ENCODE assay signal across 16 mouse cellular contexts in the genomic region with DNA sequence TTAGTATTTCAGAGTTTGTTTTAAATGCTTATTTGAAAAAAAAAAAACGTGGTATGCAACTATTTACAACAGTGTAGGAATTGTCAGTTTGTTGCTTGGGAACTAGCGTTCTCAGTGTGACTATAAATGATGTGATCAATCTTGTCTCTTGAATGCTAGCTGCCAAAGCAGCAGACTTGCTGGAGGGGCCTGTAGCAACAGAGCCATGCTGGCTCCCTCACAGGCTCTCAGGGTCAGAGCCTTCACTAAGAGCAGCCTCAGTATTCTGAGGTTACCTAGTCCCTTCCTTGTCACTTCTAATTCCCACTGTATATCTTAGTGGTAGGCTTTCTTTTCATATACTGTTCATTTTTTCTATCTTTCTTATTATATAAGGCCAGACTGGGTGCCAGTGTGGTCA.
"Had no signal": no experiment of that assay in that cellular context is flagged by ENCODE, and none has a peak within 500 bp of the region (broad histone marks: within the 10 kb centered on the region; RNA-seq: fewer than 3 reads in every experiment).

No protein-coding gene starts in this region.

- H3K9ac ChIP-seq: limb, embryonic 12.5 days; liver, embryonic 13.5 days; liver, postnatal 0 days; lung, embryonic 15.5 days; midbrain, embryonic 12.5 days; stomach, embryonic 15.5 days had no signal

- H3K4me1 ChIP-seq: limb, embryonic 12.5 days; liver, embryonic 13.5 days; lung, embryonic 15.5 days; midbrain, embryonic 12.5 days; stomach, embryonic 15.5 days had no signal

- DNase-seq: kidney, adult 8-10 months; kidney, postnatal 25 days; liver; liver, embryonic 13.5 days; liver, postnatal 0 days; lung, postnatal 14 days; right cerebral cortex, postnatal 14 days; thymus, postnatal 36 days had no signal

- H3K27me3 ChIP-seq: limb, embryonic 12.5 days; liver, embryonic 13.5 days; lung, embryonic 15.5 days; megakaryocyte, embryonic 14.5 days; midbrain, embryonic 12.5 days; stomach, embryonic 15.5 days had no signal

- ATAC-seq: intestine, postnatal 0 days; liver, postnatal 0 days had no signal

- H3K27ac ChIP-seq: limb, embryonic 12.5 days; liver, embryonic 13.5 days; lung, embryonic 15.5 days; macrophage; midbrain, embryonic 12.5 days; stomach, embryonic 15.5 days had no signal

- H3K36me3 ChIP-seq: liver, embryonic 13.5 days had no signal

- H3K9me3 ChIP-seq: limb, embryonic 12.5 days; liver, embryonic 13.5 days; lung, embryonic 15.5 days; megakaryocyte, embryonic 14.5 days; midbrain, embryonic 12.5 days; stomach, embryonic 15.5 days had no signal

- H3K4me3 ChIP-seq: limb, embryonic 12.5 days; liver, embryonic 13.5 days; lung, embryonic 15.5 days; megakaryocyte, embryonic 14.5 days; midbrain, embryonic 12.5 days; myocyte; stomach, embryonic 15.5 days had no signal

- H3K4me2 ChIP-seq: limb, embryonic 12.5 days; liver, embryonic 13.5 days; lung, embryonic 15.5 days; midbrain, embryonic 12.5 days; stomach, embryonic 15.5 days had no signal
